Mouse (Mus musculus) neural tube, embryonic 13.5 days (tissue): ENCODE measurements around the gene Gm7971. TPM values are rescaled to one million over a fixed set of nuclear protein-coding genes. Genes with fewer than 3 reads are reported as not detected.
"Not testable (repeated sequence)": the region's sequence is repeated elsewhere in the genome, so short reads cannot be mapped to it uniquely, and the experiment has no call there.

Experiments
- ATAC-seq: fragments of 200-750 bp; cut with Nextera tagmentation; 2 replicates; pipeline ENCODE4 v1.8.0; 2017; ENCODE audit warnings: low read depth, mild to moderate bottlenecking, moderate TSS enrichment, moderate library complexity
- H3K27ac ChIP-seq: fragments of 300-500 bp; sonication (generic); replicated peaks from 2 replicates; pipeline ENCODE4 v1.5.1; 2015; ENCODE audit warnings: moderate library complexity, mild to moderate bottlenecking, inconsistent platforms
- H3K27me3 ChIP-seq: fragments of 300-500 bp; sonication (generic); 2 replicates; pipeline ENCODE4 v1.6.1; 2015; ENCODE audit warnings: mild to moderate bottlenecking, inconsistent platforms
- H3K36me3 ChIP-seq: fragments of 300-500 bp; sonication (generic); 2 replicates; pipeline ENCODE4 v1.6.1; 2015; ENCODE audit warnings: mild to moderate bottlenecking, inconsistent platforms
- H3K4me1 ChIP-seq: fragments of 300-500 bp; sonication (generic); replicated peaks from 2 replicates; pipeline ENCODE4 v1.6.1; 2015; ENCODE audit warnings: inconsistent platforms
- H3K4me2 ChIP-seq: fragments of 300-500 bp; sonication (generic); 2 replicates; pipeline ENCODE4 v1.6.1; 2015; ENCODE audit warnings: inconsistent platforms, mild to moderate bottlenecking, moderate library complexity
- H3K4me3 ChIP-seq: fragments of 300-500 bp; sonication (generic); 2 replicates; pipeline ENCODE4 v1.5.1; 2015; ENCODE audit warnings: mild to moderate bottlenecking, inconsistent platforms
- H3K9ac ChIP-seq: fragments of 300-500 bp; sonication (generic); 2 replicates; pipeline ENCODE4 v1.6.1; 2015; ENCODE audit warnings: moderate library complexity, mild to moderate bottlenecking, inconsistent platforms
- H3K9me3 ChIP-seq: fragments of 300-500 bp; sonication (generic); 2 replicates; pipeline ENCODE4 v1.6.1; 2016; ENCODE audit warnings: inconsistent platforms
- WGBS: fragments of 180-500 bp; shearing (Covaris S2); methylation state at CpG from one replicate; pipeline ENCODE4 v1.1.7; 2015; 5-methylcytosine and 5-hydroxymethylcytosine counted together
- polyA plus RNA-seq: library from polyadenylated mRNA; unstranded; fragments of >200 nt; fragmentation: Nextera tagmentation; extraction: Ambion mirVana; gene quantifications from 2 replicates; pipeline ENCODE4 v1.2.1, GENCODE M21; 2015

Gm7971 gene
- polyA plus RNA-seq, result not detected in 2 replicates

DNA sequence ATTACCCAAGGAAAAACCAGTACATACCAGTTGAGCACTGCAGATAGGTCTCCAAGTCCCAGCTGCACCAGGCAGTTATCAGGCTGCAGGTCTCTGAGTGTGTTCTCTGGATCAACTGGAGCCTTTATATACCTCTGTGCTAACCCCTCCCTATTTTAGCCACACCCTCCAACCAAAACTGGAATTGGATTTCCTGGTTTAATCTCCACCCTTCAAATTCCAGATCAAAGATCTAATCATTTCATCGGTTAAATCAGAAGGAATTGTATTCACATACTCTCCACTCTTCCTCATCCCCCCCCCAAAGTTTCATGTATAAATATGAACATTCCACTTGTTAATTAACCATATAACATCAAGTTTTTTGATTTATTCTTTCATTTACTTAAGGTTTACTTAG, at the start of gene Gm7971:
Gene Gm7971, minus strand, starts transcription at position 101 of the 400 bp plus-strand sequence.
- H3K9ac ChIP-seq, ATAC-seq, H3K27ac ChIP-seq, H3K27me3 ChIP-seq, H3K4me1 ChIP-seq, H3K9me3 ChIP-seq, H3K36me3 ChIP-seq, H3K4me3 ChIP-seq, H3K4me2 ChIP-seq: not testable (repeated sequence)
- WGBS, result no CpG with 5 or more reads among the region's 1 CpGs

Other genes starting within 250 kb of the Gm7971 start
- gene D5Ertd577e, start 138.1 kb downstream of the Gm7971 start, polyA plus RNA-seq, result not detected in 2 replicates
- not detected in 2 replicates for gene Gm3286, start 84.1 kb downstream of the Gm7971 start, polyA plus RNA-seq
- not detected in 2 replicates for gene Gm7978, start 141.3 kb upstream of the Gm7971 start, polyA plus RNA-seq
- not detected in 2 replicates for gene Gm7982, start 147.1 kb upstream of the Gm7971 start, polyA plus RNA-seq
- gene E330014E10Rik, start 181.1 kb upstream of the Gm7971 start, polyA plus RNA-seq, result not detected in 2 replicates